Mouse (Mus musculus) midbrain, postnatal 0 days (tissue): ENCODE measurements at regions not wholly inside any gene's neighbourhood (a gene's known extent, or its start where the extent isn't known, plus 50 kb on each side); places are given as distances from the start of the nearest gene placed in this dataset.
"Not testable (repeated sequence)": the region's sequence is repeated elsewhere in the genome, so short reads cannot be mapped to it uniquely, and the experiment has no call there.

Experiments used
- ATAC-seq: fragments of 200-750 bp; cut with Nextera tagmentation; 2 replicates; pipeline ENCODE4 v1.8.0; 2017; ENCODE audit warnings: moderate number of reproducible peaks, mild to moderate bottlenecking, moderate TSS enrichment, moderate library complexity; ENCODE audit not compliant: low FRiP score
- DNase-seq: peaks from one replicate; pipeline ENCODE4 v3.0.0-alpha.2; 2015; ENCODE audit warnings: low spot score
- H3K27ac ChIP-seq: fragments of 300-500 bp; sonication (generic); 2 replicates; pipeline ENCODE4 v1.5.1; 2014; ENCODE audit warnings: low read depth, mild to moderate bottlenecking, low read length, mixed read lengths
- H3K27me3 ChIP-seq: fragments of 300-500 bp; sonication (generic); 2 replicates; pipeline ENCODE4 v1.6.1; 2014; ENCODE audit warnings: low read length, control low read depth, mixed read lengths; ENCODE audit not compliant: insufficient read depth
- H3K36me3 ChIP-seq: fragments of 300-500 bp; sonication (generic); 2 replicates; pipeline ENCODE4 v1.6.1; 2014; ENCODE audit warnings: low read length, control low read depth, mixed read lengths; ENCODE audit not compliant: insufficient read depth
- H3K4me1 ChIP-seq: fragments of 300-500 bp; sonication (generic); 2 replicates; pipeline ENCODE4 v1.6.1; 2014; ENCODE audit warnings: mild to moderate bottlenecking, control low read depth, antibody characterized with exemption, low read length, mixed read lengths; ENCODE audit not compliant: insufficient read depth
- H3K4me2 ChIP-seq: fragments of 300-500 bp; sonication (generic); 2 replicates; pipeline ENCODE4 v1.6.1; 2014; ENCODE audit warnings: low read depth, mild to moderate bottlenecking, low read length, mixed read lengths; ENCODE audit not compliant: poor library complexity, severe bottlenecking
- H3K4me3 ChIP-seq: fragments of 300-500 bp; sonication (generic); 2 replicates; pipeline ENCODE4 v1.5.1; 2014; ENCODE audit warnings: low read depth, mild to moderate bottlenecking, low read length, moderate library complexity
- H3K9ac ChIP-seq: fragments of 300-500 bp; sonication (generic); replicated peaks from 2 replicates; pipeline ENCODE4 v1.6.1; 2014; ENCODE audit warnings: mild to moderate bottlenecking, low read length, moderate library complexity, mixed read lengths; ENCODE audit not compliant: poor library complexity, severe bottlenecking
- H3K9me3 ChIP-seq: fragments of 300-500 bp; sonication (generic); 2 replicates; pipeline ENCODE4 v1.6.1; 2016; ENCODE audit warnings: low read length, control low read depth
- CTCF ChIP-seq: IDR thresholded peaks from 2 replicates; pipeline ENCODE4 v1.5.1; 2016; ENCODE audit warnings: antibody characterized with exemption, mild to moderate bottlenecking
- WGBS: fragments of 180-500 bp; shearing (Covaris S2); extraction: QIAGEN DNeasy Blood & Tissue Kit; methylation state at CpG from one replicate; pipeline ENCODE4 v1.1.7; 2014; 5-methylcytosine and 5-hydroxymethylcytosine counted together

DNA sequence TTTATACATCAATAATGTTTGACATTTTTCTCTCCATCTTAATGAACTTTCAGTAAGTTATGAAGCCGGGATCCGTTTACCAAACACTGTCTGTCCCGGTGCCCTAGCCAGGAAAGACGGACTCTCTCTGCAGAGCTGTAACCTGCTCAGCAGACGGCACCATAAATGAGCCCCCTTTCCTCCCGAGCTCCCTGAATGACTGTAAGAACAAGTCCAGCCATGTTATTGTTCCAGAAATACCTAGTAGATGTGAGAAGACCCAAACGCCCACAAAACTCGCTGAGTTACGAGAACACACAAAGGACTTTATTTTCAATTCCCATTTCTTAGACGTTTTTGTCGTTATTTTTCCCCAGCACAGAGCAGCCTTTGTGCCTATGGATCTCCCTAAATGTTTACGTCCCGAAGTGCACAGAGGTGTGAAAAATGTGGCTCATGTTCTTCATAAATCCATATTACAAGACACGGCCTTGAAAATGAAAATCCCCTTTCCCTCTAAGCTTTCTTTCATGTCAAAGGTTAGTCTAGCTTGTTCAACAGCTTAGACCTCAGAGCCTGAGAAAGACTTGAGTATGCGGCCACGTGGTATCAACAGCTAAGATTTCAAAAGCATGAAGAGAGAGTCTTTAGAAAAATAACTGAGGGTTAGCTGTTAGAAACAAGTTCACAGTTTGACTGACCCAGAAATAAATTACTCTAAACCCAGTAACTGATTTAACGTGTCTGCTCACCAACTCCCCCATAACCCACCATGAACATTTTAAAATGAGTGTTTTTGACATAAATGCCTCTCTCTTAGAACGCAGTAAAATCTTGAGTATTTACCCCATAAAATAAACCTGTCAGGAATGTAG is 125.8 kb upstream of the Intu start:
- no peak for TF ChIP-seq CTCF

DNA sequence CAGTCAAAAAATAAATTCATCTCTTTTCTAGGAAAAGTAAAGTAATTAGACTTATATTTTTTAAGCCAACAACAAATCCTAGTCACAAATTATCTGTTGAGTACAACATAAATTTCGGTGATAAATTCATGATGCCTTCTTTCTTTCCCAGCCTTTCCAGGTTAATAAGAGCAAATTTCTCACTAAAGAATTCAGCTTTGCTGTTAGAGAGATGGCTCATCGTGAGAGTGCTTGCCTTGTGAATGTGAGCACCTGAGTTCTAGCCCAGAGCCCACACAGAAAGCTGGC is 125.2 kb upstream of the Intu start:
- DNase-seq, result no peak
- Histone ChIP-seq H3K4me3 (no peak overlapping the region), H3K9ac (no peak overlapping the region), H3K36me3 (no peaks in the 10 kb centered on the region), H3K27me3 (no peaks in the 10 kb centered on the region), H3K9me3 (no peaks in the 10 kb centered on the region), H3K27ac (no peak overlapping the region), H3K4me2 (no peak overlapping the region), H3K4me1 (no peaks in the 10 kb centered on the region)
- ATAC-seq, result no peak
- WGBS, result 85% methylated on average over 2 of the region's 2 CpGs
- TF ChIP-seq CTCF, result no peak

More for the DNA sequence above, 125.8 kb upstream of the Intu start:
- no peaks in the 10 kb centered on the region for H3K27me3 ChIP-seq
- WGBS, result 79% methylated on average over 18 of the region's 18 CpGs
- no peaks in the 10 kb centered on the region for H3K9me3 ChIP-seq
- DNase-seq (no peak), ATAC-seq (no peak)
- H3K36me3 ChIP-seq, result no peaks in the 10 kb centered on the region
- no peaks in the 10 kb centered on the region for H3K4me1 ChIP-seq
- no peak overlapping the region for H3K4me3 ChIP-seq
- H3K27ac ChIP-seq, result no peak overlapping the region
- H3K9ac ChIP-seq, result no peak overlapping the region
- no peak overlapping the region for H3K4me2 ChIP-seq

DNA sequence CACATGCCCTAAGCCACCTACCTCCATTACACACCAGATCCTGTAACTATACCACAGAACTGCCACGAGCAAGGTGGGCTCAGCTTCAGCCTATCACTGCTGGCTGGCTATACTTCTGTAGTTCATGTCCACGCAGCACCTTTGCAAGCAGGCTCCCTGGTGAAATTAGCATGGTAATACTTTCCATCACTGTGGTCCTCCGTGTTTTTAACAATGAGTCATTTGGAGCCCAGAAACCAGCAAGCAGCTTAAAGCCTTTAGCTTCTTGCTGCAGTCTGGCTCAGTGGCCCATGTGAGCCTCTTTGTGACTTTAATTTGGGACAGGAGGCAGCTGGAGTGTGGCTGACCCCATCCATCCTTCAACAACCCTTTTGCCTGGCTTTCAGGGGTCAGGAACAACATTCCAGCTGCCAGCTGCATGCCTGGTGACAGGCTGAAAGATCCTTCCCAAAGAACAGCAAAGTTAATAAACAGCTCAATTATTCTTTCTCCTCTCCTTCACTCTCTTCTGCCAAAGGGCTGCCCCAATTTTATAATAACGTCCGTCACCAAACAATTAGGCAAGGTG is 122.1 kb upstream of the Intu start:
- TF ChIP-seq CTCF, result no peak
- H3K27me3 ChIP-seq, result no peaks in the 10 kb centered on the region
- no peaks in the 10 kb centered on the region for H3K9me3 ChIP-seq
- H3K36me3 ChIP-seq, result no peaks in the 10 kb centered on the region
- H3K4me3 ChIP-seq, result no peak overlapping the region
- H3K9ac ChIP-seq, result no peak overlapping the region
- H3K27ac ChIP-seq, result no peak overlapping the region
- ATAC-seq (no peak), DNase-seq (no peak)
- 52% methylated on average over 5 of the region's 5 CpGs for WGBS
- no peak overlapping the region for H3K4me2 ChIP-seq
- no peaks in the 10 kb centered on the region for H3K4me1 ChIP-seq

DNA sequence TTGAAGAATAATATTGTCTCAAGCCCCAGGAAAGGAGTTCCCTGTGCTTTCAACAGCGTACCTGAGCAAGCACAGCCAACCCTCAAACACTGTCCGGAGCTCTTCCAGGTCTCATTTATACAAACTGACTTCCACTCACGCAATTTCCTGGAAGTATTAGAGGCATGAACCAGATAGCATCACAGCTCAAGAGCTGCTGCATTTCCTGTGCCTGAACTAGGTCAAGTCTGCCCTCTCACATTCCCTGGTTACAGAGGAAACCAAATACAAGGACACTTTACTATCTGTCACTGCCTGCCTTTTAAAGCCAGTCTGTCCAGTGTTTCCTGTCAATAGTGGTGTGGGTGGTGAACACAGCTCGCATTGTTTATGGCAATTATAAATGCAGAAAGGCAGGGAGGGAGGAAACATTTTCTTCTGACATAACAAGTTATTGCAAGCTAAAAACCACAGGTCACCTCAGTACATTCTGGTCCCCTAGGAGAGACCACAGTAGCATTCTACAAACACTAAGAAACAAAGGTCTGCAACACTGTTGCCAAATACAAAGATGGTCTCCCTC is 120.3 kb upstream of the Intu start:
- DNase-seq (no peak), ATAC-seq (no peak)
- WGBS, result 85% methylated on average over 4 of the region's 4 CpGs
- no peak for TF ChIP-seq CTCF
- Histone ChIP-seq H3K27me3 (no peaks in the 10 kb centered on the region), H3K4me1 (no peaks in the 10 kb centered on the region), H3K27ac (no peak overlapping the region), H3K36me3 (no peaks in the 10 kb centered on the region), H3K4me3 (no peak overlapping the region), H3K4me2 (no peak overlapping the region), H3K9ac (no peak overlapping the region), H3K9me3 (no peaks in the 10 kb centered on the region)

DNA sequence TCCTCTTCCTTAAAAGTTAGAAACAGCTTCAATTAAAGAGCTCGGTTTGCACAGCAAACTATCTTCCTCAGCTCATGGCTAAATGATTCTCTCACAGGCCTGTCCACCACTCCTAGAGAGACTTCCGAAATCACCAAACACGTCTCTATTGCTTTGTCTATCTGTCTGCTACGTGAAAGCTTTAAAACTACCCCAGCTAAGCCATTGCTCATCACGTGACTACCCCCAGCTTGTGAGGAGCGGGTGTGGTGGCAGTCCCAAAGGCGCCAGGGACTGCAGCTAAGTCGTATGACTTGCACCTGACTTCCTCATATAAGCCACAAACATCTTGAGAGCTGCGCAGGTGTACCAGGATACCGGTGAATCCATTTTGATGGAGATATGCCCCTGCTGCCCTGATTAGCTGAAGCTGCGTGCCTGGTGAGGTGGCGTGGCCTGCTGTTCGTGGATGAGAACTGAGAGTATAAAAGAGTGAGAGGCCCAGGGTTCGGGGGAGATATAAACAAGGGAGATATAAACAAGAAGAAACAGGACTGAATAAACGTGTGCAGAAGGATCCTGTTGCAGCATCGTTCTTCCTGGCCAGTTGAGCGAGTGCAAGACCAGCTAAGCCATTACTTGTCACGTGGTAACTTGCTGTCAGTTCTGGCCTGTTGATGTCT is 105.8 kb upstream of the Intu start:
- not testable (repeated sequence) for H3K27ac ChIP-seq, H3K4me2 ChIP-seq, H3K27me3 ChIP-seq, H3K4me1 ChIP-seq, DNase-seq, H3K4me3 ChIP-seq, H3K9ac ChIP-seq, H3K9me3 ChIP-seq, ATAC-seq, H3K36me3 ChIP-seq
- 62% methylated on average over 16 of the region's 18 CpGs for WGBS

DNA sequence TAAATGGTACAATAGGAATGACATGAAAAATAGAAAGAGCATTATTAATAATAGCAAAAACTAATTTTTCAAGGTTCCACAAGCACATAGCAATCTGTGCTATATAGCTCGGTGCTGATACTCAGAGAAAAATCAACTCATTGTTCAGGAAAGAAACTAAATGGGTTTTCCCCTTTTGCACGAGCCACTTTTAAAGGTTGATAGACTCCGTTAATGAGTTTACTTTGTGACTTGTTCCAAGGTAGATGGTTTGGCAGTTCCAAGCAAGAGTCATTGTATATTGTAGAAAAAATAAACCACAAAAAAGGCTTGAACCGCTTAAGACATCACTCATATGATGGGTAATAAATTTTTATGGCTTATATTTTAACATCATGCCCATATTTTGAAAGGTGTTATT is 105.0 kb upstream of the Intu start:
- DNase-seq (no peak), ATAC-seq (no peak)
- Histone ChIP-seq H3K36me3 (no peaks in the 10 kb centered on the region), H3K4me1 (no peaks in the 10 kb centered on the region), H3K27ac (no peak overlapping the region), H3K4me3 (no peak overlapping the region), H3K9ac (no peak overlapping the region), H3K9me3 (no peaks in the 10 kb centered on the region), H3K27me3 (no peaks in the 10 kb centered on the region), H3K4me2 (no peak overlapping the region)
- no peak for TF ChIP-seq CTCF
- 95% methylated on average over 4 of the region's 4 CpGs for WGBS
